Mouse (Mus musculus) lung, embryonic 14.5 days (tissue): Measurements from ENCODE around the gene St8sia4. TPM values are rescaled to one million over a fixed set of nuclear protein-coding genes. Genes with fewer than 3 reads are reported as not detected.
A peak's percentile ranks its signal among the peaks of the same experiment; 100 is the strongest.

Experiments
- ATAC-seq: fragments of 200-750 bp; cut with Nextera tagmentation; 2 replicates; pipeline ENCODE4 v1.8.0; 2017; ENCODE audit warnings: mild to moderate bottlenecking, moderate TSS enrichment, moderate library complexity; ENCODE audit not compliant: insufficient read depth
- DNase-seq: peaks from one replicate; pipeline ENCODE4 v3.0.0-alpha.2; 2015
- H3K27ac ChIP-seq: fragments of 300-500 bp; sonication (generic); 2 replicates; pipeline ENCODE4 v1.5.1; 2014; ENCODE audit warnings: low read depth, mild to moderate bottlenecking, moderate library complexity
- H3K27me3 ChIP-seq: fragments of 300-500 bp; sonication (generic); 2 replicates; pipeline ENCODE4 v1.6.1; 2014; ENCODE audit warnings: low read length, control low read depth; ENCODE audit not compliant: insufficient read depth
- H3K36me3 ChIP-seq: fragments of 300-500 bp; sonication (generic); 2 replicates; pipeline ENCODE4 v1.6.1; 2014; ENCODE audit warnings: control low read depth; ENCODE audit not compliant: insufficient read depth
- H3K4me1 ChIP-seq: fragments of 300-500 bp; sonication (generic); 2 replicates; pipeline ENCODE4 v1.6.1; 2014; ENCODE audit warnings: antibody characterized with exemption, control low read depth; ENCODE audit not compliant: insufficient read depth
- H3K4me2 ChIP-seq: fragments of 300-500 bp; sonication (generic); 2 replicates; pipeline ENCODE4 v1.6.1; 2014; ENCODE audit warnings: mild to moderate bottlenecking
- H3K4me3 ChIP-seq: fragments of 300-500 bp; sonication (generic); 2 replicates; pipeline ENCODE4 v1.5.1; 2014; ENCODE audit warnings: low read depth, low read length
- H3K9ac ChIP-seq: fragments of 300-500 bp; sonication (generic); 2 replicates; pipeline ENCODE4 v1.6.1; 2014
- H3K9me3 ChIP-seq: fragments of 300-500 bp; sonication (generic); 2 replicates; pipeline ENCODE4 v1.6.1; 2016; ENCODE audit warnings: low read depth, low read length, control low read depth
- CTCF ChIP-seq: IDR thresholded peaks from 2 replicates; pipeline ENCODE4 v1.5.1; 2016; ENCODE audit warnings: antibody characterized with exemption, low read depth
- WGBS: fragments of 180-500 bp; shearing (Covaris S2); extraction: QIAGEN DNeasy Blood & Tissue Kit; methylation state at CpG from one replicate; pipeline ENCODE4 v1.1.7; 2014; 5-methylcytosine and 5-hydroxymethylcytosine counted together
- polyA plus RNA-seq: library from polyadenylated mRNA; unstranded; fragments of >200 nt; fragmentation: Nextera tagmentation; extraction: Ambion mirVana; gene quantifications from 2 replicates; pipeline ENCODE4 v1.2.1, GENCODE M21; 2014

The St8sia4 gene
- polyA plus RNA-seq, 1 experiment from 2014 or later, result 16.3 TPM

- H3K4me1 ChIP-seq, result no peaks in the 10 kb centered on the region
- H3K27ac ChIP-seq, result no peak overlapping the region
- no peaks in the 10 kb centered on the region for H3K36me3 ChIP-seq
- no peak for TF ChIP-seq CTCF
- no peak overlapping the region for H3K4me2 ChIP-seq
- no peaks in the 10 kb centered on the region for H3K9me3 ChIP-seq
- WGBS, result 83% methylated on average over 1 of the region's 1 CpGs
- H3K27me3 ChIP-seq, result no peaks in the 10 kb centered on the region
- H3K9ac ChIP-seq, result no peak overlapping the region
- DNase-seq (no peak), ATAC-seq (no peak)
- no peak overlapping the region for H3K4me3 ChIP-seq
These were observed 70.5 kb downstream of the St8sia4 start for GRCm38 (mm10) chr1:95596825-95597224.

- Histone ChIP-seq H3K4me2 (no peak overlapping the region), H3K36me3 (no peaks in the 10 kb centered on the region), H3K4me1 (no peaks in the 10 kb centered on the region; the same call in 1 of the 2 replicates), H3K27ac (no peak overlapping the region), H3K27me3 (no peaks in the 10 kb centered on the region), H3K9ac (no peak overlapping the region), H3K9me3 (no peaks in the 10 kb centered on the region), H3K4me3 (no peak overlapping the region)
- 78% methylated on average over 2 of the region's 2 CpGs for WGBS
- no peak for TF ChIP-seq CTCF
- DNase-seq, result no peak
- ATAC-seq, result no peak
These were observed 76.3 kb downstream of the St8sia4 start for GRCm38 (mm10) chr1:95591101-95591500.

GRCm38 (mm10) chr1:95590108-95590507 is 77.3 kb downstream of the St8sia4 start:
- TF ChIP-seq CTCF, result no peak
- Histone ChIP-seq H3K4me1 (no peaks in the 10 kb centered on the region; the same call in 1 of the 2 replicates), H3K36me3 (no peaks in the 10 kb centered on the region), H3K9me3 (no peaks in the 10 kb centered on the region), H3K9ac (no peak overlapping the region), H3K4me2 (no peak overlapping the region), H3K27ac (no peak overlapping the region), H3K27me3 (no peaks in the 10 kb centered on the region), H3K4me3 (no peak overlapping the region)
- WGBS, result 45% methylated on average over 2 of the region's 2 CpGs
- DNase-seq, result peak; percentile 30
- no peak for ATAC-seq

DNA sequence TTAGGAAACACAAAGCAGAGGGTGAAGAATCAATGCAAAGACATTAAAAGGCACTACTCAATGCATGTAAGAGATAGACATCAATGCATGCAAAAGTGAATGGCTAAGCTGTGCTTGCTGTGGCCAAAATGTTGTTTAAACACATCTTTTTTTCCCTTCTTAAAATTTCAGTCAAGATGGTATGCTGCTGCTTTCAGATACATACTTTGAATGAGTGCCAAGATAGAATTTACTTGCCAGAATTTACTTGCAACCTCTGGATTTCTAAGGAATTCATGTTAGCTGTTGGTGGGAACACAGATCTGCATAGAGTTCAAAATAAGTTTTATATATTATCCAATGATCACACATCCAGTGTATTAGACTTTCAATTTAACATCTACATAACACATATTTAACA is 77.9 kb downstream of the St8sia4 start:
- Histone ChIP-seq H3K27ac (peak overlapping the region; percentile 43; the same call in 1 of the 2 replicates), H3K9me3 (no peaks in the 10 kb centered on the region), H3K4me2 (no peak overlapping the region), H3K4me3 (no peak overlapping the region), H3K27me3 (no peaks in the 10 kb centered on the region), H3K36me3 (no peaks in the 10 kb centered on the region), H3K4me1 (no peaks in the 10 kb centered on the region; the same call in 1 of the 2 replicates), H3K9ac (no peak overlapping the region)
- TF ChIP-seq CTCF, result no peak
- DNase-seq (peak; percentile 81), ATAC-seq (no peak)

GRCm38 (mm10) chr1:95583310-95583709 is 84.1 kb downstream of the St8sia4 start:
- ATAC-seq (no peak), DNase-seq (no peak)
- WGBS, result 45% methylated on average over 1 of the region's 1 CpGs
- H3K4me1 ChIP-seq, result no peaks in the 10 kb centered on the region
- H3K36me3 ChIP-seq, result no peaks in the 10 kb centered on the region
- H3K27ac ChIP-seq, result peak overlapping the region; percentile 67; the same call in 1 of the 2 replicates
- H3K4me3 ChIP-seq, result no peak overlapping the region
- no peak overlapping the region for H3K4me2 ChIP-seq
- no peak for TF ChIP-seq CTCF
- H3K9me3 ChIP-seq, result no peaks in the 10 kb centered on the region
- no peak overlapping the region for H3K9ac ChIP-seq
- no peaks in the 10 kb centered on the region for H3K27me3 ChIP-seq

GRCm38 (mm10) chr1:95582264-95582663 is 85.1 kb downstream of the St8sia4 start:
- no peak for TF ChIP-seq CTCF
- Histone ChIP-seq H3K36me3 (no peaks in the 10 kb centered on the region), H3K27ac (no peak overlapping the region), H3K9ac (no peak overlapping the region), H3K4me2 (no peak overlapping the region), H3K4me3 (no peak overlapping the region), H3K9me3 (no peaks in the 10 kb centered on the region), H3K4me1 (no peaks in the 10 kb centered on the region), H3K27me3 (no peaks in the 10 kb centered on the region)
- peak; percentile 93 for DNase-seq
- WGBS, result 17% methylated on average over 1 of the region's 1 CpGs
- peak; percentile 99 for ATAC-seq

DNA sequence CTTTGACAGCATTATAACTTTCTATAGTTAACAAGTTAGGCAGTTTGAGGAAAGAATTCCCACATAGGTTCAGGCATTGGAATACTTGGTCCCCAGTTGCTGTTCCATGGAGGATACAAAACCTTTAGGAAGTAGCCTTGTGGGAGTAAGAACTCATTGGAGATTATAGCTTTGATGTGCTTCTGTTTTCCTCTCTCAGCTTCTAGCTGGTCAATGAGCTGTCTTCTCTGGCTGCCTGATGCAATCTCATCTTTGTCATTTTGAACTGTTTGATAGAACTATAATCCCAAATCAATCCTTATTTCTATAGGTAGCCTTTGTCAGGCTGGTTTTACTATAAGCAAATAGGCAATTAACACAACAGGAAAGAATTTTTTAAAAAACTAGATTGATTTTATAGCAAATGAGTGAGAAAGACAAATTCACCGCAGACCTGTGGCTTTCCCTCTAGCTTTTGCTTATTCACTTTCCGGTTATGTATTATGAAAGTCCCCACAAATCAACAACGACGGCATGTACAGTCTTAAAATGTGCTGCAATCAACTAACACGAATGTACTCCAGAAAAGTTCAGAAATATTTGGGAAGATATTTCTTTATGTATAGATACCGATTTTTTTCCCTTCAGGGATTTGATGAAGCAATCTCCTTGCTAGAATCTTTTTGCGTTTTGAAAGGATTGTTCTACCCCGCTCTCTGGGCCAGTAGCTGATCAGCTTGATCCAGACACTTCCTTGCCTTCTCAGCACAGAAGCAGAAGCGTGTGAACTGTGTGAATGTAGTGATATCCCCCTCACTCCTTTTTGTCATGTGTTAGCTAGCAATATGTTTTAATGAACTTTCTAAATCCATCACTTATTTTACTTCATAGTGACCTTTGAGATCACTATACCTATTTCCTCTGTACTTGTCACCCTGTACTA is 94.5 kb downstream of the St8sia4 start:
- no peak overlapping the region for H3K27ac ChIP-seq
- H3K4me2 ChIP-seq, result no peak overlapping the region
- no peaks in the 10 kb centered on the region for H3K4me1 ChIP-seq
- DNase-seq (no peak), ATAC-seq (no peak)
- no peak overlapping the region for H3K4me3 ChIP-seq
- WGBS, result 83% methylated on average over 9 of the region's 9 CpGs
- no peak overlapping the region for H3K9ac ChIP-seq
- no peaks in the 10 kb centered on the region for H3K36me3 ChIP-seq
- no peaks in the 10 kb centered on the region for H3K9me3 ChIP-seq
- no peak for TF ChIP-seq CTCF
- H3K27me3 ChIP-seq, result no peaks in the 10 kb centered on the region
